Mouse (Mus musculus) bone marrow, adult 2 months (tissue): ENCODE results near the gene Esrrg. TPM values are rescaled to one million over a fixed set of nuclear protein-coding genes. Genes with fewer than 3 reads are reported as not detected.

ENCODE experiments used
- H3K27ac ChIP-seq: fragments of 200-500 bp; 2 replicates; pipeline ENCODE4 v1.5.1; 2012; ENCODE audit warnings: low read depth, mild to moderate bottlenecking, control low read depth, inconsistent platforms, low read length; ENCODE audit not compliant: control insufficient read depth, poor library complexity, insufficient read depth
- H3K4me1 ChIP-seq: fragments of 200-500 bp; 2 replicates; pipeline ENCODE4 v1.6.1; 2011; ENCODE audit warnings: low read length; ENCODE audit not compliant: control insufficient read depth, insufficient read depth
- H3K4me3 ChIP-seq: fragments of 200-500 bp; replicated peaks from 2 replicates; pipeline ENCODE3; 2011; ENCODE audit warnings: mild to moderate bottlenecking, low read depth, low read length, control low read depth; ENCODE audit not compliant: control insufficient read depth
- CTCF ChIP-seq: fragments of 200-500 bp; IDR thresholded peaks from 2 replicates; pipeline ENCODE4 v1.5.1; 2011; ENCODE audit warnings: low read length, control low read depth; ENCODE audit not compliant: control insufficient read depth, insufficient read depth
- POLR2A ChIP-seq: fragments of 200-500 bp; IDR thresholded peaks from 2 replicates; pipeline ENCODE4 v1.6.1; 2011; ENCODE audit warnings: low read depth, mild to moderate bottlenecking, control low read depth, low read length, borderline replicate concordance; ENCODE audit not compliant: control insufficient read depth
- WGBS: fragments of 180-500 bp; shearing (Covaris S2); methylation state at CpG from one replicate; pipeline ENCODE4 v1.1.7; 2018; 5-methylcytosine and 5-hydroxymethylcytosine counted together
- polyA plus RNA-seq: library from polyadenylated mRNA; stranded (reverse); fragments of >200 nt; gene quantifications from 2 replicates; pipeline ENCODE4 v1.2.4, GENCODE M21; 2011; ENCODE audit warnings: low replicate concordance; ENCODE audit not compliant: missing spikeins, insufficient read depth, insufficient read length

Esrrg gene
- polyA plus RNA-seq, 1 experiment, result not detected

DNA sequence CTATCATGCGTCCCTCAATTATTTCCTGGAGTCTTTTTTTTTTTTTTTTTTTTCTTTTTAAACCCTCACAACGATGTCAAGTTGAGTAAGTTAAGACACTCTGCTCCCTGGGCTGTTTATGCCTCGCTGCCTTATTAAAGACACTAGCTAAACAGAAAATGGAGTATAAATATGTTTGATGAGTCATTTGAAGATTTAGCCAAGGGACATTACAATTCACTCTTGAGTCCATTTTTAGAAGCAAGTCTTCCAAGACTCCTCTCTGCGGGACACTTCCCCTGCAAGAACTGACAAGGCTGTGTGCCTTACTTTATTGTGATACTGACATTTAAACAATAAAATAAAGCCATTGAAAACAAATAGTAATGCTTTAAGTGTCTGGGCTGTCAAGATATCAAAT is 496.9 kb downstream of the Esrrg start:
- WGBS, result 66% methylated on average over 4 of the region's 4 CpGs
- TF ChIP-seq CTCF (no peak), POLR2A (no peak)
- Histone ChIP-seq H3K27ac (no peak overlapping the region), H3K4me3 (no peak overlapping the region), H3K4me1 (no peaks in the 10 kb centered on the region)

- WGBS, result 28% methylated on average over 6 of the region's 6 CpGs
- Histone ChIP-seq H3K4me1 (no peaks in the 10 kb centered on the region), H3K27ac (no peak overlapping the region), H3K4me3 (no peak overlapping the region)
- TF ChIP-seq POLR2A (no peak), CTCF (no peak)
These were observed 499.4 kb downstream of the Esrrg start for GRCm38 (mm10) chr1:188107946-188108345.

- H3K4me3 ChIP-seq, result no peak overlapping the region
These were observed 503.0 kb downstream of the Esrrg start for GRCm38 (mm10) chr1:188111552-188111951.

GRCm38 (mm10) chr1:188113240-188113639 is 504.6 kb downstream of the Esrrg start:
- Histone ChIP-seq H3K4me3 (no peak overlapping the region), H3K27ac (no peak overlapping the region), H3K4me1 (no peaks in the 10 kb centered on the region)
- 51% methylated on average over 3 of the region's 3 CpGs for WGBS
- no peak for TF ChIP-seq POLR2A
- TF ChIP-seq CTCF, result no peak

More at GRCm38 (mm10) chr1:188111552-188111951, 503.0 kb downstream of the Esrrg start:
- WGBS, result 60% methylated on average over 3 of the region's 3 CpGs
- TF ChIP-seq CTCF (no peak), POLR2A (no peak)
- H3K4me1 ChIP-seq, result no peaks in the 10 kb centered on the region
- H3K27ac ChIP-seq, result no peak overlapping the region

- Histone ChIP-seq H3K27ac (no peak overlapping the region; the same call in 1 of the 2 replicates), H3K4me3 (no peak overlapping the region), H3K4me1 (no peaks in the 10 kb centered on the region)
- TF ChIP-seq CTCF (no peak), POLR2A (no peak)
- WGBS, result 64% methylated on average over 3 of the region's 3 CpGs
These were observed 509.5 kb downstream of the Esrrg start for GRCm38 (mm10) chr1:188118125-188118524.

- WGBS, result 84% methylated on average over 8 of the region's 8 CpGs
- no peak for TF ChIP-seq POLR2A
- TF ChIP-seq CTCF, result no peak
- Histone ChIP-seq H3K4me3 (no peak overlapping the region), H3K4me1 (no peaks in the 10 kb centered on the region), H3K27ac (no peak overlapping the region)
These were observed 511.2 kb downstream of the Esrrg start for GRCm38 (mm10) chr1:188119806-188120205.

GRCm38 (mm10) chr1:188125521-188126021 is 517.0 kb downstream of the Esrrg start:
- 78% methylated on average over 6 of the region's 6 CpGs for WGBS
- no peak overlapping the region for H3K27ac ChIP-seq
- no peak overlapping the region for H3K4me3 ChIP-seq
- no peak for TF ChIP-seq CTCF
- no peak for TF ChIP-seq POLR2A
- no peaks in the 10 kb centered on the region for H3K4me1 ChIP-seq

GRCm38 (mm10) chr1:188136126-188136525 is 527.5 kb downstream of the Esrrg start:
- H3K27ac ChIP-seq, result no peak overlapping the region
- H3K4me1 ChIP-seq, result no peaks in the 10 kb centered on the region
- no peak overlapping the region for H3K4me3 ChIP-seq
- 66% methylated on average over 5 of the region's 5 CpGs for WGBS
- TF ChIP-seq CTCF (no peak), POLR2A (no peak)

DNA sequence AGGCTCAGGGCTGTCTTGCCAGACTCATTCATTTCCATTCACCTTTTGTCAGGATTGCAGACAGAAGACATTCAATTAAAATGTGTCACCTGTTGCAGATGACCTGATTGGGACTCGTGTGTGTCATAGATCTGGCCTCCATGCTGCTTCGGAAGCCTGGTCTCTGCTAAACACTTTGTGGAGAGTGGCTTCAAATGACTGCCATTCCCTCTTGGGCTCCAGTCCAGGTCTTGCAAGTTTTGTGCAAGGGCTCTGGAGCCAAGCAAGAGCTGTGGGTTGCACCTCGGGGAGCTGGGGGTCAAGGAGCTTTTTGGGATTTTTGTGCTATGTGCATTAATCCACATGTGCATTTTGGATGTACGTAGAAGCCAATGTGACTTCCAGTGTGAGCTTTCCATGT is 530.9 kb downstream of the Esrrg start:
- WGBS, result 62% methylated on average over 4 of the region's 4 CpGs
- Histone ChIP-seq H3K4me3 (no peak overlapping the region), H3K4me1 (no peaks in the 10 kb centered on the region), H3K27ac (no peak overlapping the region)
- no peak for TF ChIP-seq POLR2A
- TF ChIP-seq CTCF, result no peak
